In genomic region chr2:127654786-127655185, GRCm38 (mm10) we compare ENCODE assay signal across 18 mouse cellular contexts. TPM values are rescaled to one million over a fixed set of nuclear protein-coding genes. Genes with fewer than 3 reads are reported as not detected.
A peak's percentile ranks its signal among the peaks of the same experiment; 100 is the strongest.
DNase-seq lines count a peak whose midpoint lies in the region; ATAC-seq and TF ChIP-seq lines count a peak whose summit lies in the region.
"Had no signal": no experiment of that assay in that cellular context is flagged by ENCODE, and none has a peak within 500 bp of the region (broad histone marks: within the 10 kb centered on the region; RNA-seq: fewer than 3 reads in every experiment).

No protein-coding gene starts in this region.

- no peaks in the 10 kb centered on the region for H3K36me3 ChIP-seq in kidney, adult 2 months (ENCODE audit: control insufficient read depth, insufficient read depth, low read length)
- no peaks in the 10 kb centered on the region for H3K36me3 ChIP-seq in kidney, postnatal 0 days (ENCODE audit: insufficient read depth, low read length)
- H3K36me3 ChIP-seq in midbrain, embryonic 11.5 days (ENCODE audit: control insufficient read depth, insufficient read depth, low read length) = no peaks in the 10 kb centered on the region
- H3K36me3 ChIP-seq: embryonic facial prominence, embryonic 13.5 days; hindbrain, embryonic 10.5 days; midbrain, embryonic 10.5 days had no signal

- TF ChIP-seq POLR2A in kidney, adult 2 months (IDR thresholded peaks at IDR 0.05; ENCODE audit: low read depth, low read length) = no peak

- 57% methylated on average over 3 of the region's 3 CpGs for WGBS in kidney, adult 2 months
- WGBS in kidney, postnatal 0 days = 54% methylated on average over 3 of the region's 3 CpGs
- 47% methylated on average over 3 of the region's 3 CpGs for WGBS in midbrain, embryonic 11.5 days

- H3K9ac ChIP-seq in kidney, postnatal 0 days (ENCODE audit: low read depth, low read length) = peak overlapping the region; percentile 63; the same call in 1 of the 2 replicates
- H3K9ac ChIP-seq in midbrain, embryonic 11.5 days (ENCODE audit: low read length) = no peak overlapping the region
- H3K9ac ChIP-seq: embryonic facial prominence, embryonic 13.5 days; liver, embryonic 14.5 days had no signal

- peak overlapping the region; percentile 88 for H3K4me3 ChIP-seq in kidney, adult 2 months (ENCODE audit: insufficient read depth, low read depth, low read length)
- peak overlapping the region; percentile 49 for H3K4me3 ChIP-seq in kidney, postnatal 0 days (replicated peaks; ENCODE audit: low read depth, low read length)
- H3K4me3 ChIP-seq in midbrain, embryonic 11.5 days (ENCODE audit: low read depth, low read length) = no peak overlapping the region
- H3K4me3 ChIP-seq: embryonic facial prominence, embryonic 13.5 days had no signal

- no peak for ATAC-seq in kidney, postnatal 0 days (replicated peaks; ENCODE audit: low FRiP score, low read depth)
- no peak for ATAC-seq in midbrain, embryonic 11.5 days (ENCODE audit: low FRiP score)
- ATAC-seq: activated CD4-positive, CD25-positive, alpha-beta regulatory T cell, adult 4 months; forebrain, embryonic 14.5 days had no signal

- peak; percentile 59 for DNase-seq in kidney, adult 2 months
- no peak for DNase-seq in kidney, postnatal 4 days
- DNase-seq in ES-CJ7 (ENCODE audit: low read depth, low spot score) (peak; percentile 44), ZHBTc4 (ENCODE audit: low read depth, low spot score) (peak; percentile 32)
- DNase-seq in kidney, postnatal 0 days (ENCODE audit: low spot score) = no peak
- no peak for DNase-seq in thymus, adult 18-20 months
- DNase-seq in midbrain, embryonic 11.5 days (ENCODE audit: low spot score, missing footprints) = no peak
- DNase-seq: cerebellum, adult 11 months; cerebellum, postnatal 10 days; gastrocnemius, postnatal 14 days; retina, postnatal 1 day had no signal

- no peak for TF ChIP-seq CTCF in kidney, adult 2 months (conservative IDR thresholded peaks at IDR 0.05; ENCODE audit: insufficient read depth, insufficient read length, low read depth, low read length)
- no peak for TF ChIP-seq CTCF in kidney, postnatal 0 days (IDR thresholded peaks at IDR 0.05; ENCODE audit: low read depth)

- peak overlapping the region; percentile 83 for H3K27ac ChIP-seq in kidney, adult 2 months (ENCODE audit: insufficient read depth, low read depth, low read length)
- peak overlapping the region; percentile 79 for H3K27ac ChIP-seq in kidney, postnatal 0 days
- no peak overlapping the region for H3K27ac ChIP-seq in midbrain, embryonic 11.5 days (ENCODE audit: low read depth, low read length)
- H3K27ac ChIP-seq: embryonic facial prominence, embryonic 13.5 days; hindbrain, embryonic 10.5 days; liver, embryonic 14.5 days; macrophage; midbrain, embryonic 10.5 days had no signal

- H3K27me3 ChIP-seq in kidney, adult 2 months (replicated peaks; ENCODE audit: control insufficient read depth, insufficient read depth, low read length) = no peaks in the 10 kb centered on the region
- H3K27me3 ChIP-seq in kidney, postnatal 0 days (ENCODE audit: insufficient read depth, low read length) = 0 out of 2 replicates have a peak, but pooled peaks cover 8% of the 10 kb centered on the region
- H3K27me3 ChIP-seq in midbrain, embryonic 11.5 days (ENCODE audit: control insufficient read depth, insufficient read depth, low read length) = peaks cover 29% of the 10 kb centered on the region

- H3K9me3 ChIP-seq in kidney, postnatal 0 days (replicated peaks; ENCODE audit: low read length) = no peaks in the 10 kb centered on the region
- no peaks in the 10 kb centered on the region for H3K9me3 ChIP-seq in midbrain, embryonic 11.5 days (ENCODE audit: control insufficient read depth, low read length)
- H3K9me3 ChIP-seq: embryonic facial prominence, embryonic 13.5 days; hindbrain, embryonic 10.5 days; midbrain, embryonic 10.5 days had no signal

- peaks cover 6% of the 10 kb centered on the region for H3K4me1 ChIP-seq in kidney, adult 2 months (ENCODE audit: control insufficient read depth, insufficient read depth, low read length)
- H3K4me1 ChIP-seq in kidney, postnatal 0 days (replicated peaks; ENCODE audit: insufficient read depth, low read length) = no peaks in the 10 kb centered on the region
- H3K4me1 ChIP-seq in midbrain, embryonic 11.5 days (ENCODE audit: control insufficient read depth, insufficient read depth, low read length) = peaks cover 6% of the 10 kb centered on the region; the same call in 1 of the 2 replicates

- peak overlapping the region; percentile 76 for H3K4me2 ChIP-seq in kidney, postnatal 0 days (ENCODE audit: low read length)
- H3K4me2 ChIP-seq in midbrain, embryonic 11.5 days = no peak overlapping the region
- H3K4me2 ChIP-seq: embryonic facial prominence, embryonic 13.5 days had no signal

RNA-seq across cellular contexts. Expression of gene Mal, which starts 1.7 kb away (rescaled TPM):
- polyA plus RNA-seq in kidney, adult 2 months (2012; rRNA removed) = 91.2 and 91.5 TPM in 2 replicates
- 145 and 146 TPM in 2 replicates for polyA plus RNA-seq in kidney, postnatal 0 days (2015; fragmentation: Nextera tagmentation; extraction: Ambion mirVana)
- 0.77 and 1.9 TPM in 2 replicates for polyA plus RNA-seq in midbrain, embryonic 11.5 days (2014; fragmentation: Nextera tagmentation; extraction: Ambion mirVana)
- polyA plus RNA-seq: activated CD4-positive, CD25-positive, alpha-beta regulatory T cell, adult 4 months; macrophage had no signal

Comparison
In these comparisons a context has a peak if more than half of its experiments do, and no peak if none do; other contexts are left out.
1. DNase-seq: peak in kidney, adult 2 months (single experiment), ES-CJ7 (single experiment) and ZHBTc4 (single experiment); none in kidney, postnatal 4 days (0 of 2), kidney, postnatal 0 days (single experiment), thymus, adult 18-20 months (0 of 2) and midbrain, embryonic 11.5 days (single experiment).
2. RNA of gene Mal, which starts 1.7 kb away (polyA plus RNA-seq): 145 to 146 TPM in kidney, postnatal 0 days and 91.2 to 91.5 TPM in kidney, adult 2 months; 0.77 to 1.9 TPM in midbrain, embryonic 11.5 days; every median in the first group is over 10 times any median in the second.